Mouse (Mus musculus) C2C12 (cell line): ENCODE results near the gene Hist2h2ab.

Source experiments
- CTCF ChIP-seq: IDR thresholded peaks from one replicate; pipeline ENCODE4 v1.5.1; 2011; ENCODE audit not compliant: control insufficient read depth, insufficient read depth, insufficient read length
- USF1 ChIP-seq: IDR thresholded peaks from one replicate; pipeline ENCODE4 v1.6.1; 2011; ENCODE audit warnings: low read depth, mild to moderate bottlenecking, control low read depth, moderate library complexity

DNA sequence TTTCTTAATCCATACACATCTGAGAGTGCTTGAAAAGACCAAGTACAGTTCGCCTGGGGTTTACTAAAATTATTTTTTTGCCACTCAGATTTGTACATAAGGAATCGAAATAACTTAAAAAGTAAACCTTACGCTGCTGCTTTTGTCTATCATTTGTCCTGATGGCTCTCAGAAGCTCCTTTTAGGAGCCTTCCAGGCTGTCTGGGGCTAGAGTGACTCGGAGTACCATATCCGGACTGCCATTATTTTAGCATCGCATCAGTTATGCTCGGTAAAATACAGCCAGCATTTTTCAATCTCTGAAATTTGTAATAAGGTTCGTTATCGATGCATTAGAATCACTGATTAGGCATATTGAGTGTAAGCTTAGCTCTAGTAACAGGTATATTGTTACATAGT lies 21.1 kb downstream of the Hist2h2ab start:
- no peak for TF ChIP-seq CTCF
- TF ChIP-seq USF1: no peak
